Mouse (Mus musculus): ENCODE data around the gene Cx3cr1.

DNA sequence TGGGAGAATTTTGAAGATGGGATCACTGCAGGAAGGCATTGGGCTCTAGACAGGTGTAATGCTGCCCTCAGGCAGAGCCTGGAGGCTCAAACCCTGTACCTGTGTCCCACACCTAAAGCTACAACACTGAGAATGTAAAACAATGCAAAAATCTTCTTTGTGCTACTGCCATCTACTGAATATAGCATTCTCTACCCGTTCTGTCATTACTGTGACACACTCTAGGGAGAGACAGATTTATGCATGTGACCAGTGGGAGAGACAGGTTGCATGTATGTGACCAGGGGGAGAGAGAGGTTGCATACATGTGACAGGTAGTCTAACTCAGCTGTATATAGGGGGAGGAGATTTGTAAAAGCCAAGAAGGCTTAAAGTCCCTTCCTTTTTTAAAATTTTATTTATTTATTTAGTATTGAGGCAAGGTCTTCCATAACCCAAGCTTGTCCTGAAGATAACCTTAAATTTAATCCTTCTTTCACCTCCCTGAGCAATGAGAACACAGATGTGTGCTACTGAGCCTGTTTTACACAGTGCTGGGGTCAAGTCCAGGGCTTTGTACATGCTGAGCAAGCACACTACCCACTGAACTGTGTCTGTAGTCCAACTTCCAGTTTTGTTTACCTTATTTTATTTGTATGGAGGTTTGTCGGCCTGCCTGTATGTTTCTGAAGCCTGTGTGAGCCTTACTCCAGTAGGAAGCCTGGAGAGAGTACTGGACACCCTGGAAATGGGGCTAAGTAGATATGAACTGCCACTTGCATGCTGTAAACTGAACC, 216.4 kb downstream of the Cx3cr1 start:
- TF ChIP-seq POLR2A (IDR thresholded peaks at IDR 0.05; ENCODE audit: borderline replicate concordance, low read depth, low read length) (no peak), CTCF (IDR thresholded peaks at IDR 0.05; ENCODE audit: low read depth, low read length) (no peak)

Measured in bone marrow macrophage, adult 2 months (primary cell).